Mouse (Mus musculus) intestine, embryonic 14.5 days (tissue): ENCODE measurements around the gene Slc37a1. TPM values are rescaled to one million over a fixed set of nuclear protein-coding genes. Genes with fewer than 3 reads are reported as not detected.

Experiments
- ATAC-seq: fragments of 200-750 bp; cut with Nextera tagmentation; replicated peaks from 2 replicates; pipeline ENCODE4 v1.8.0; 2017; ENCODE audit warnings: low read depth, moderate number of reproducible peaks, moderate TSS enrichment, moderate library complexity; ENCODE audit not compliant: low FRiP score, low TSS enrichment
- DNase-seq: peaks from one replicate; pipeline ENCODE4 v3.0.0-alpha.2; 2018; ENCODE audit warnings: low spot score
- H3K27ac ChIP-seq: fragments of 300-500 bp; sonication (generic); 2 replicates; pipeline ENCODE4 v1.5.1; 2014; ENCODE audit warnings: low read depth, mild to moderate bottlenecking, control low read depth
- H3K27me3 ChIP-seq: fragments of 300-500 bp; sonication (generic); replicated peaks from 2 replicates; pipeline ENCODE4 v1.6.1; 2014; ENCODE audit warnings: low read length, control low read depth; ENCODE audit not compliant: control insufficient read depth, insufficient read depth
- H3K36me3 ChIP-seq: fragments of 300-500 bp; sonication (generic); 2 replicates; pipeline ENCODE4 v1.6.1; 2014; ENCODE audit warnings: low read length, control low read depth; ENCODE audit not compliant: control insufficient read depth, insufficient read depth
- H3K4me1 ChIP-seq: fragments of 300-500 bp; sonication (generic); replicated peaks from 2 replicates; pipeline ENCODE4 v1.6.1; 2014; ENCODE audit warnings: low read length, control low read depth, mixed read lengths; ENCODE audit not compliant: control insufficient read depth, insufficient read depth
- H3K4me2 ChIP-seq: fragments of 300-500 bp; sonication (generic); 2 replicates; pipeline ENCODE4 v1.6.1; 2014; ENCODE audit warnings: low read length
- H3K4me3 ChIP-seq: fragments of 300-500 bp; sonication (generic); 2 replicates; pipeline ENCODE4 v1.5.1; 2014; ENCODE audit warnings: low read depth, low read length, control low read depth, mixed read lengths
- H3K9ac ChIP-seq: fragments of 300-500 bp; sonication (generic); 2 replicates; pipeline ENCODE4 v1.6.1; 2014; ENCODE audit warnings: mild to moderate bottlenecking, low read length
- H3K9me3 ChIP-seq: fragments of 300-500 bp; sonication (generic); 2 replicates; pipeline ENCODE4 v1.6.1; 2016; ENCODE audit warnings: low read length, control low read depth; ENCODE audit not compliant: control insufficient read depth
- WGBS: fragments of 180-500 bp; shearing (Covaris S2); extraction: QIAGEN DNeasy Blood & Tissue Kit; methylation state at CpG from one replicate; pipeline ENCODE4 v1.1.7; 2014; 5-methylcytosine and 5-hydroxymethylcytosine counted together
- polyA plus RNA-seq: library from polyadenylated mRNA; unstranded; fragments of >200 nt; fragmentation: Nextera tagmentation; extraction: Ambion mirVana; gene quantifications from 2 replicates; pipeline ENCODE4 v1.2.1, GENCODE M21; 2014

Gene Slc37a1
- polyA plus RNA-seq, 1 experiment from 2014 or later = 14.7 TPM

DNA sequence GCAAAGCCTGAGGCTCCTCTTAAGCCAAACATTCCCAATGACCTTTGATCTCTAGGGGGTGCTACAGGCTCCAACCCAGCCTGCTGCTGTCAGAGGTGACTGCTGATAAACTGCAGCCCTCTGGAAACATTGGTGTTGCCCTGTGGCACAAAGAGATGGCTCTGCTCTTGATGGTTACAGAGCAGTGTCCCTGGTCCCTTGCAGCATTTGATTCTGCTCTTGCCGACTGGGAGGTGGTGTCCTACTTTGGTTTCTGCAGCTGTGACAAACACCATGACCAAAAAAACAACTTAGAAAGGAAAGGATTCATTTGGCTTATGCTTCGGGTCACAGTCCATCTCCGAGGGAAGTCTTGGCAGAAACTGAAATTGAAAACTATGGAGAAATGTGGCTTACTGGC, 104.9 kb downstream of the Slc37a1 start:
- DNase-seq (no peak), ATAC-seq (no peak)
- no peak overlapping the region for H3K27ac ChIP-seq
- H3K9me3 ChIP-seq = no peaks in the 10 kb centered on the region
- 47% methylated on average over 3 of the region's 3 CpGs for WGBS
- H3K4me2 ChIP-seq = no peak overlapping the region
- H3K4me1 ChIP-seq = peaks cover 57% of the 10 kb centered on the region
- H3K27me3 ChIP-seq = no peaks in the 10 kb centered on the region
- H3K36me3 ChIP-seq = 0 out of 2 replicates have a peak, but pooled peaks cover 4% of the 10 kb centered on the region
- no peak overlapping the region for H3K9ac ChIP-seq
- no peak overlapping the region for H3K4me3 ChIP-seq

DNA sequence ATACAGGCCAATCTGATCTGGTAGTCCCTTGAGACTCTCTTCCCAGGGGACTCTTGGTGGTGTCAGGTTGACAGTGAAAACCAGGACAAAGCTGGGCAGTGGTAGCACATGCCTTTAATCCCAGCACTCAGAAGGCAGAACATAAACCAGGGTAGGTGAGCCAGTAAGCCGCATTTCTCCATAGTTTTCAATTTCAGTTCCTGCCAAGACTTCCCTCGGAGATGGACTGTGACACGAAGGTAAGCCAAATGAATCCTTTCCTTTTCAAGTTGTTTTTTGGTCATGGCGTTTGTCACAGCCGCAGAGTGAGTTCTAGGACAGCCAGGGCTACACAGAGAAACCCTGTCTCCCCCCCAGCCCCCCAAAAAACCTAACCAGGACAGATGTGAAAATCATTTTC, 105.4 kb downstream of the Slc37a1 start:
- Histone ChIP-seq H3K4me1 (peaks cover 53% of the 10 kb centered on the region), H3K4me2 (no peak overlapping the region), H3K9ac (no peak overlapping the region), H3K27me3 (no peaks in the 10 kb centered on the region), H3K36me3 (0 out of 2 replicates have a peak, but pooled peaks cover 4% of the 10 kb centered on the region), H3K9me3 (no peaks in the 10 kb centered on the region), H3K4me3 (no peak overlapping the region), H3K27ac (no peak overlapping the region)
- ATAC-seq (no peak), DNase-seq (no peak)
- WGBS = 73% methylated on average over 5 of the region's 5 CpGs

DNA sequence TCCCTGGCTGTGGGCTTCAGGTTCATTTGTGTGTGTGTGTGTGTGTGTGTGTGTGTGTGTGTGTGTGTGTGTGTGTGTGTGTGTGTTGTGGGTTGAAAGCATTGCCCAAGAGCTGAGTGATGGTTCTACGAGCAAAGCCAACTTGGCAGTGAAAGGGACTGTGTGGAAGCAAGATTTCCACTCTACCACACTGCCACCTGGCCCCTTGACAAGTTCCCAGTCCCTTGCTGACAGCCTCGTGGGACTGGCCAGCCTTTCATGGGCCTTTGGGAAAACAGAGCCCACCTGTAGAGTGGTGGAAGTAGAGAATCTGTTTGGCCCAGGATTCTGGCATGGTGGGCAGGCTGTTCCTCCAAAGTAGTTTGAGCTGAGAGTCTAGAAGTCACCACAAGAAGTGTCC, 107.2 kb downstream of the Slc37a1 start:
- peaks cover 35% of the 10 kb centered on the region for H3K4me1 ChIP-seq
- DNase-seq (no peak), ATAC-seq (no peak)
- 69% methylated on average over 2 of the region's 2 CpGs for WGBS
- H3K9ac ChIP-seq = no peak overlapping the region
- H3K27ac ChIP-seq = no peak overlapping the region
- no peak overlapping the region for H3K4me2 ChIP-seq
- H3K9me3 ChIP-seq = no peaks in the 10 kb centered on the region
- no peak overlapping the region for H3K4me3 ChIP-seq
- 0 out of 2 replicates have a peak, but pooled peaks cover 4% of the 10 kb centered on the region for H3K36me3 ChIP-seq
- no peaks in the 10 kb centered on the region for H3K27me3 ChIP-seq

DNA sequence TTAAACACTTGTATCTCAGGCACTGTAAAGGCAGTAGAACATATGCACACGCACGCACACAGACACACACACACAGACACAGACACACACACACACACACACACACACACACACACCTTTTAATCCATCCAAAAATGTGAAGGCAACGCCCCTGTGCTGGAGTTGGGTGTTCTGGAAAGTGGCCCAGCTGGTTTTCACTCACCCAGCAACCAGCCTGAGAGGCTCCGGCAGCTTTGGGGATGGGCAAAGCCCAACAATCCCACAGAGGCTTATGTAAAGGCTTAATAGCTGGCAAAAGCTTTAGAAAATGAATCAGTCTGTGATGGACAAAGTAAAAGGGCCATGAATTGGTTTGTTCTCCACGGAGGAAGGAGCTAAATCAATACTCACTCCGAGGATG, 113.7 kb downstream of the Slc37a1 start:
- WGBS = 81% methylated on average over 6 of the region's 6 CpGs
- H3K9me3 ChIP-seq = no peaks in the 10 kb centered on the region
- no peaks in the 10 kb centered on the region for H3K27me3 ChIP-seq
- H3K4me1 ChIP-seq = peaks cover 15% of the 10 kb centered on the region
- H3K4me2 ChIP-seq = no peak overlapping the region
- ATAC-seq = no peak
- DNase-seq = no peak
- peaks cover 12% of the 10 kb centered on the region; the same call in 1 of the 2 replicates for H3K36me3 ChIP-seq
- H3K27ac ChIP-seq = no peak overlapping the region
- H3K9ac ChIP-seq = no peak overlapping the region
- no peak overlapping the region for H3K4me3 ChIP-seq

Other genes with a start within 250 kb of the Slc37a1 start
- 5.0 and 5.1 TPM in 2 replicates for gene Abcg1, start 229.1 kb upstream of the Slc37a1 start, polyA plus RNA-seq
- gene Tff3, start 157.1 kb upstream of the Slc37a1 start, polyA plus RNA-seq = 315 and 426 TPM in 2 replicates
- gene Tff2, start 142.5 kb upstream of the Slc37a1 start, polyA plus RNA-seq = 2.0 TPM in 2 replicates
- gene Tff1, start 121.5 kb upstream of the Slc37a1 start, polyA plus RNA-seq = 12.7 and 17.2 TPM in 2 replicates
- 0.12 TPM in 2 replicates for gene Tmprss3, start 87.8 kb upstream of the Slc37a1 start, polyA plus RNA-seq
- 0.14 and 0.19 TPM in 2 replicates for gene Ubash3a, start 78.9 kb upstream of the Slc37a1 start, polyA plus RNA-seq
- 0.80 and 1.2 TPM in 2 replicates for gene Rsph1, start 9.4 kb upstream of the Slc37a1 start, polyA plus RNA-seq
- gene Pde9a, start 99.4 kb downstream of the Slc37a1 start, polyA plus RNA-seq = 61.0 and 76.0 TPM in 2 replicates
- gene Wdr4, start 233.2 kb downstream of the Slc37a1 start, polyA plus RNA-seq = 49.1 and 53.1 TPM in 2 replicates
- 386 and 427 TPM in 2 replicates for gene Ndufv3, start 233.3 kb downstream of the Slc37a1 start, polyA plus RNA-seq